10 mouse cellular contexts compared by ENCODE assay signal in genomic region chr13:77547486-77548385, GRCm38 (mm10).
DNase-seq lines count a peak whose midpoint lies in the region; ATAC-seq lines count a peak whose summit lies in the region.
"Had no signal": no experiment of that assay in that cellular context is flagged by ENCODE, and none has a peak within 500 bp of the region (broad histone marks: within the 10 kb centered on the region; RNA-seq: fewer than 3 reads in every experiment).

No protein-coding gene starts in this region.

- H3K36me3 ChIP-seq in heart, embryonic 13.5 days = no peaks in the 10 kb centered on the region
- no peaks in the 10 kb centered on the region for H3K36me3 ChIP-seq in embryonic facial prominence, embryonic 12.5 days
- no peaks in the 10 kb centered on the region for H3K36me3 ChIP-seq in hindbrain, embryonic 15.5 days
- H3K36me3 ChIP-seq in midbrain, embryonic 13.5 days = no peaks in the 10 kb centered on the region

- no peaks in the 10 kb centered on the region for H3K27me3 ChIP-seq in heart, embryonic 13.5 days (replicated peaks)
- H3K27me3 ChIP-seq in embryonic facial prominence, embryonic 12.5 days = no peaks in the 10 kb centered on the region
- H3K27me3 ChIP-seq in hindbrain, embryonic 15.5 days = no peaks in the 10 kb centered on the region
- H3K27me3 ChIP-seq in midbrain, embryonic 13.5 days = no peaks in the 10 kb centered on the region

- no peak overlapping the region for H3K27ac ChIP-seq in heart, embryonic 13.5 days (replicated peaks)
- no peak overlapping the region for H3K27ac ChIP-seq in embryonic facial prominence, embryonic 12.5 days
- no peak overlapping the region for H3K27ac ChIP-seq in hindbrain, embryonic 15.5 days (replicated peaks)
- H3K27ac ChIP-seq in midbrain, embryonic 13.5 days = no peak overlapping the region

- peak overlapping the region; percentile 13; the same call in 1 of the 2 replicates for H3K4me2 ChIP-seq in heart, embryonic 13.5 days
- H3K4me2 ChIP-seq in embryonic facial prominence, embryonic 12.5 days (replicated peaks) = peak overlapping the region; percentile 32
- H3K4me2 ChIP-seq in hindbrain, embryonic 15.5 days = peak overlapping the region; percentile 47
- peak overlapping the region; percentile 45 for H3K4me2 ChIP-seq in midbrain, embryonic 13.5 days (replicated peaks)
- H3K4me2 ChIP-seq: heart, embryonic 11.5 days had no signal

- H3K9ac ChIP-seq in heart, embryonic 13.5 days = no peak overlapping the region
- no peak overlapping the region for H3K9ac ChIP-seq in embryonic facial prominence, embryonic 12.5 days
- no peak overlapping the region for H3K9ac ChIP-seq in hindbrain, embryonic 15.5 days
- peak overlapping the region; percentile 39; the same call in 1 of the 2 replicates for H3K9ac ChIP-seq in midbrain, embryonic 13.5 days (replicated peaks)

- WGBS in heart, embryonic 13.5 days = 54% methylated on average over 16 of the region's 16 CpGs
- WGBS in embryonic facial prominence, embryonic 12.5 days = 37% methylated on average over 16 of the region's 16 CpGs
- 21% methylated on average over 16 of the region's 16 CpGs for WGBS in hindbrain, embryonic 15.5 days
- 23% methylated on average over 16 of the region's 16 CpGs for WGBS in midbrain, embryonic 13.5 days

- H3K9me3 ChIP-seq in heart, embryonic 13.5 days = no peaks in the 10 kb centered on the region
- H3K9me3 ChIP-seq in embryonic facial prominence, embryonic 12.5 days = no peaks in the 10 kb centered on the region
- no peaks in the 10 kb centered on the region for H3K9me3 ChIP-seq in hindbrain, embryonic 15.5 days
- no peaks in the 10 kb centered on the region for H3K9me3 ChIP-seq in midbrain, embryonic 13.5 days

- H3K4me3 ChIP-seq in heart, embryonic 13.5 days = no peak overlapping the region
- no peak overlapping the region for H3K4me3 ChIP-seq in embryonic facial prominence, embryonic 12.5 days
- H3K4me3 ChIP-seq in hindbrain, embryonic 15.5 days = peak overlapping the region; percentile 23
- peak overlapping the region; percentile 20 for H3K4me3 ChIP-seq in midbrain, embryonic 13.5 days (replicated peaks)

- no peaks in the 10 kb centered on the region for H3K4me1 ChIP-seq in heart, embryonic 13.5 days
- no peaks in the 10 kb centered on the region for H3K4me1 ChIP-seq in embryonic facial prominence, embryonic 12.5 days
- H3K4me1 ChIP-seq in hindbrain, embryonic 15.5 days (replicated peaks) = peaks cover 7% of the 10 kb centered on the region
- peaks cover 7% of the 10 kb centered on the region; the same call in 1 of the 2 replicates for H3K4me1 ChIP-seq in midbrain, embryonic 13.5 days (replicated peaks)

- ATAC-seq in heart, embryonic 13.5 days (ENCODE audit: extremely low read depth, insufficient number of reproducible peaks, low FRiP score, low TSS enrichment) = no peak
- no peak for ATAC-seq in embryonic facial prominence, embryonic 12.5 days (ENCODE audit: insufficient number of reproducible peaks, insufficient read depth, low FRiP score, low TSS enrichment)
- ATAC-seq in hindbrain, embryonic 15.5 days (ENCODE audit: low FRiP score, low read depth) = peak; percentile 66; the same call in 1 of the 2 replicates
- peak; percentile 74 for ATAC-seq in midbrain, embryonic 13.5 days
- no peak for ATAC-seq in erythroid progenitor cell, adult 5-6 weeks (replicated peaks; ENCODE audit: low FRiP score, poor library complexity, severe bottlenecking)

- no peak for DNase-seq in heart, adult 11 months
- DNase-seq in ovary, adult 18-20 months (ENCODE audit: low spot score) = no peak
- DNase-seq in layer of hippocampus, adult 11-12 months (ENCODE audit: low spot score) = no peak
- DNase-seq: lung, adult 18-20 months had no signal

Comparison
In these comparisons a context has a peak if more than half of its experiments do, and no peak if none do; other contexts are left out.
1. ATAC-seq: peak in hindbrain, embryonic 15.5 days (single experiment) and midbrain, embryonic 13.5 days (single experiment); none in heart, embryonic 13.5 days (single experiment), embryonic facial prominence, embryonic 12.5 days (single experiment) and erythroid progenitor cell, adult 5-6 weeks (single experiment).
2. H3K4me3 ChIP-seq: peak in hindbrain, embryonic 15.5 days (single experiment) and midbrain, embryonic 13.5 days (single experiment); none in heart, embryonic 13.5 days (single experiment) and embryonic facial prominence, embryonic 12.5 days (single experiment).
3. Peak in every context shown above with its lines, with median percentiles within 50 percentile points of each other: H3K4me2 ChIP-seq.